Mouse (Mus musculus) lung, postnatal 25 days (tissue): ENCODE results near the gene Gm3460.
"Not testable (repeated sequence)": the region's sequence is repeated elsewhere in the genome, so short reads cannot be mapped to it uniquely, and the experiment has no call there.

Experiments
- DNase-seq: peaks from one replicate; pipeline ENCODE4 v3.0.0; 2022; ENCODE audit warnings: low spot score

The Gm3460 gene

DNA sequence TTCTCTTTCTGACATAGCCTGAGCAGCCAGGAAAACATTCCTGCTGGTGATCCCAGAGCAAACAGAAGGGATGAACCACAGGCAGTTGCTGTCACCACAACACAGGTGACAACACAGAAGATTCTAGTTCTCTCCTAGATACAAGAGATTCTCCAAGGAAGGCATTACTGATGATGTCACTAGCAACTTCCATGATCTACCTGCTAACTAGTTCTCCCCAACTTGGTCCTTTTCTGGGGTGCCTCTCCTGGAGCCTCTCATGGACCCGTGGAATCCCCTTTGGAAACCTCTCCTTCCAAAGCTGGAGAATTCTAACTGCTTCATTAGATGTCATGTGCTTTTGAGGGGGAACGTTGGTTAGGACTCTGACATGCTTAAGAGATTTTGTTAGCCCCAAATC is at the start of gene Gm3460:
Gene Gm3460 (minus strand): TSS at position 101 of the 400 bp plus-strand sequence.
- DNase-seq, result not testable (repeated sequence)

GRCm38 (mm10) chr14:6606436-6606835 is 15.8 kb downstream of the Gm3460 start:
- DNase-seq, result not testable (repeated sequence)

GRCm38 (mm10) chr14:6605004-6605403 is 17.2 kb downstream of the Gm3460 start:
- peak; percentile 0 for DNase-seq

DNA sequence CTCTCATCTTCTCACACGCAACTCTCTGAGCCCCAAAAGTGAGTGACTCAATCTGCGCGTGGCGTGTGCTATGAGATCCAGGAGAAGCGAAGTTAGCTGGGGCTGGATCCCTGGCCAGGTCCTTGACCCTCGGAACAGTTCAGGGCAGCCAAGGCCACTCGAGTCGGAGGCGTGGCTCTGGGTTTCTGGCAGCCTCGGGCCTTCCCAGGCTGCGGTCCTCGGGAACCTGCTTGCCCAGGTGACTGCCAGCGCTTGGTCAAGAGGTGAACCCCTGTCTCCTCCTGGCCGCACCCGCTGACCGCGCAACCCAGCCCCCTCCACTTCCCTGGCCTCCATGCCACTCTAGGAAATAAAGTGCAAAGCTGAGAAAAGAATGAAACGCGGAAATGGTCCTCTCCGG is 17.7 kb downstream of the Gm3460 start:
- DNase-seq, result peak; percentile 25

GRCm38 (mm10) chr14:6590513-6590912 is 31.7 kb downstream of the Gm3460 start, which contains the start of gene Gm3629:
Gene Gm3629, minus strand, starts transcription at chr14:6590613.
- DNase-seq, result not testable (repeated sequence)
